Mouse (Mus musculus) adrenal gland, adult 18-20 months (tissue): ENCODE measurements at regions not wholly inside any gene's neighbourhood (a gene's known extent, or its start where the extent isn't known, plus 50 kb on each side); places are given as distances from the start of the nearest gene placed in this dataset.
A peak's percentile ranks its signal among the peaks of the same experiment; 100 is the strongest.

Experiments
- DNase-seq, 2 experiments: peaks; one replicate each; pipeline ENCODE4 v3.0.0; 2021 to 2022; ENCODE audit warnings: low spot score in 2 of 2

DNA sequence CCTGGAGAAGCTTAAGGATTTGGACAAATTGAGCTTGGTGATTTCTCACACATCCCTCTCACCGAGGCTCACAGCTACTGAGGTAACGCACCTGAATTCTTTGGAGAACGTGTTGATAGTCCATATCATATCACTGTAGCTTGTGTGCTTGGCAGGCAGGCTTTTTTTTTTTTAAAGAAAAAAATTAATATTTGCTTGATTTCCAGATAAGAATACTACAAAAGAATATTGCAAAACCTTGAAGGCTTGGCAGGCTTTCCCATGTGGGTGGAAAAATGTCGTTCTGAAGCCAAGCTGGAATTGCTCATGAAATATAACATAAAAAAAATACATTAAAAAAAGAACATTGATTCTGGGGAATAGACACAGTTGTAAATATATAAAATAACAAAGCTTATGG, 131.8 kb downstream of the Klf5 start:
- DNase-seq, result no peak

DNA sequence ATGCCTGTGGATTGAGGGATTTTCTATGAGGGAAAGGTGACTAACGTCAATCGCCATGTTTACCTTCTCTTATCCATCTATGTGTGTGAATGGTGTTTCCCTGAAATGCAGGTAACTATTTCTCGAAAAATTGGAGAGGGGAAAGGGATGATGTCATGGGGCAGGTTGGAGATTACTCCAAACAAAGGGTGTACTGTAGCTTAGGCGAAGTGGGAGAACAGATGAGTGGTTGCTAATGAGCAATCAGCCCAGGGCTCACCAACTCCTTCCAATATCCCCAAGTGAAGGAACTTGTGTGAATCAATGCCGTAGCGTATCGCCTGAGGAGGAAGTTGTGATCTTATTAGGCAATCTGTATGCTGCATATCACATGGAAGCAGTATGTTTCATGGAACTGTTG, 133.2 kb downstream of the Klf5 start:
- DNase-seq, result no peak

- DNase-seq, result no peak
Measured at GRCm38 (mm10) chr14:99434645-99435044, 136.2 kb downstream of the Klf5 start.

DNA sequence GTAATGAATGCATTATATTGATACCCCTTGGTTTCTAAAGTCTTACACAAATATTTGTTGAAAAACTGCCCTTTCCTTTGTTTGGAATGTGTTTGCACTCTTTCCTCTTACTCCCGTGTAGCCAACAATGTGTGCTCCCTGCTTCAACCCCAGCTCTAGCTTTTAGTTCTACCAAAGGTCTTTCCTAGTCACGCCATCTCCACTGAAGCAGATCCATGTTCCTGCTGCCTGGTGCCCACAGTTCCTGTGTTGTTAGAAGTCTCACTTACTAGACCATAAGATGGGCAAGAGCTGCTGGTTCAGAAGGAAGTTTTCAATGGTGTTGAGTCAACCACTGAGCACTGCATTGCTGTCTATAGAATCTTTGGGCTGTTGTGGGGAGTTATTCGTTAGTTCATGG, 137.0 kb downstream of the Klf5 start:
- no peak for DNase-seq

DNA sequence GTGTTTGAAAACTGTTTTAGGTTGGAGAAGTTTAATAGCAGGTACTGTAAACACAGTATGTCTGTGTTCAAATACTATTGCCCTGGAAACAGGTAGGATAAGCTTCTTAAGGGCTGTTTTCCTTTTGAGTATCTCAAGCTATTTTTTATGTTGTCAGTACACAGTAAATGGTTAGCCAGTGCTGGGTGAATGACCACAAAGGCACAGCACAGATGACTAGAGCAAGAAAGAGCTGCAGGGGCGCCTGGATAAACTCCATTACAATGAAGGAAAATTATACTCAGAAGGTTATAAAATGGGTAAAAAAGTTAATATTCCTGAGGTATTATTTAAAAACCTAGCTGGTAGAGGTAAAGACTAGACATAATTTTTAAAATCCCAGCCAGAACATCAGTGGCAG, 137.6 kb downstream of the Klf5 start:
- DNase-seq, result no peak

DNA sequence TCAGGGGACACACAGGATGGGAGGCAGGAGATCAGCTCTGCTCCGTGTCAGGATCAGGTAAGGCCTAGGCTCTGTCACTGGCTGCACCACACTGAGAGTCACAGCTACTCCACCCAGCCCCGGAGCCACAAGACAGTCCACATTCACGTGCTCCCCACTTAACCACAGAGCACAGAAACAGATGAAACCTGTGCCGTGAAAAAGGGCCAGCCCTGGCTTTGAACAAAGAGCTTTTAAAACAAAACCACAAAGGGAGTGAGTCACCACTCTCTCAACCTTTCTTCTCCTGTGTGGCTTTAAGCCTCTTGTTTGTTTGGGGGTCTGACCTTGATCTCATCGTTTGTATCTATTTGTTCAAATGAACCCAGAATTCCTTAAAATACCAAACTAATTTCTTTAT, 150.6 kb downstream of the Klf5 start:
- DNase-seq, result no peak

DNA sequence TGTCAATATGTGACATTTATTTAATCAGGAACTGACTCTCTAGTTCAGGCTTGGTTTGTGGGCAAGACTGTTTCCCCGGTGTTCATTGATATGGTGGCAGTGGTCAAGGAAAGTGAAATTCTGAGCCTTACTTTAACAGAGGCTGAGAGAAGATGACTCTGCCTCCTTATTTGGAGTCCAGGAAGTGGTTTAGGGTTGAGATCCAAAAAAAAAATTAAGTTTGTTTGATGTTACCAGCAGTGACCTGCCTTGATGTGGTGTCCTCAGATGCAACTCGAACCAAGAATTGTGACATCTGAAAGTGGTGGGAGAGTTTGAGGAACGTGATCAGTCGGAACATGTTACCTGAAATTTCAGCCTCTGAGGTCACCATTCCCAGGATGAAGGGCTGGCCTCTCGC, 151.4 kb downstream of the Klf5 start:
- DNase-seq, result no peak

GRCm38 (mm10) chr14:99451110-99451795, 152.8 kb downstream of the Klf5 start:
- peak in 1 of 2 experiments; percentile 26 for DNase-seq

- no peak for DNase-seq
Measured at GRCm38 (mm10) chr14:99453916-99454315, 155.4 kb downstream of the Klf5 start.

- no peak for DNase-seq
Measured at GRCm38 (mm10) chr14:99456555-99456954, 158.1 kb downstream of the Klf5 start.

DNA sequence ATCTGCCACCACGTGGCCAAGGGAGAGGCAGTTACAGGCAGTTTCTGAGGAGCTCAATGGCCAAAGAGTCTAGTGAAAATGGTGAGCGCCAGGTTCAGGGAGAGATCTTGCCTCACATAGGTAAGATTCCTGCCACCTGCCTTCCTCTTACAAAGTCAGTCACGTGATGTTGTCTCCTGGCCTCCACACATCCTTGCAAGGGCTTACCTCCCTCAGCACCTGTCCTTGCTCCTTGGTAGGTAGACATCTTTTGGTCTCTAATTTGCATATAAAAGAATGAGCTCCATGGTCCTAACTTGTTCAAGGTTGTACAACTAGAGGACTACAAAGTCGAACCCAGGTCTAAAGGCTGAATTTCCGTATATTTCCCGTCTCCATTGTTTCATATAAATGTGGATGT, 159.1 kb downstream of the Klf5 start:
- no peak for DNase-seq

DNA sequence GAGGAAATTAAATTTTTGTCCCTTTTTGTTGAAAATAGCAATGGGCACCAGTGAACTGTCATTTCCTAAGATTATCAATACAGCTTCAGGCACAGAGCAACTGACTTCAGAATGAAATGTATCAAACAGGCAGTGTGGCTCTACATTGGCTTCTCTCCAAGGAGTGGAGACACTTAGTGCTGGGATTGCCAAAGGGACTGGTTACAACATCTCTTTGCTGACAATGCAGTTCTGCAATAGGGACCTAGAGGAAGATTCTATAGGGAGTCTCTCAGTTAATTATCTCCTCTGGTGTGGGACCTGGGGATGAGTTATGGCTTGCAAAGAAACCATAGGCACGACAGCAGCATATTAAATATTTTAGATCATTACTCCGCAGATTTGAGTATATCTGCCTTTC, 173.6 kb downstream of the Klf5 start:
- no peak for DNase-seq

- no peak for DNase-seq
Measured at GRCm38 (mm10) chr14:99475271-99475670, 176.8 kb downstream of the Klf5 start.

DNA sequence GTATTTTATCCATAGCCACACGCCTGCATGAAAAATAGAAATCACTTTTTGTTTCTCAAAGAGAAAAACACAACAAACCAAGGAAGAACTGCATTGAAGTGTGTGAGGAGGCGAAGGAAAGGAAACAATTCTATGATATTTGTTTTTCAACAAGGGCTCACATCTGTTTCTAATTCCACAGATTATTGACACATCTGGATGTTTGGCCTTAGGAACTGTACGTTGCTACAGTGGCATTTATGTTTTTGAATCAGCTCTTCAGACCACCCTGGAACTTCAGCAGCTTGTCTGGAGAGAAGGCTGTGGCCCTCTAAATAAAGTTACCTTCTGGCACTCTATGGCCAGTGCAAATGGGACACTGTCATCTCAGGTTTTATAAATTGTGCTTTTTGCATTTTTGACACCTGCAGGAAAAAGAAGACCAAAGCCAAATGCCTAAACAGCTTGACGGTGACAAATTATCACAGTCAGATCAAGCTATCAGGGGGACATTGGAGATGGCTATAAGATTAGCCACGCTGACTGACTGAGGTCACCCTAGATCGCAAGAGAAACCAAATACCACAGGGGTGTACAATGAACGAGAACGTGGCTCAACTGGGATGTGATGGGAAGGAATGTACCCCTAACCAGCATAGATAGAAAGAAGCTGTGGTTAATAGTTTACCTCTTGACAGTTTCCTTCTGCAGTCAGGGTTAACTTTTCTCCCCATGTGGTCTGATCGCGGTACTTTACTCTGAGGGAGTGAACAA, 182.0 kb downstream of the Klf5 start:
- no peak for DNase-seq

- no peak for DNase-seq
Measured at GRCm38 (mm10) chr14:99487981-99488380, 189.5 kb downstream of the Klf5 start.

DNA sequence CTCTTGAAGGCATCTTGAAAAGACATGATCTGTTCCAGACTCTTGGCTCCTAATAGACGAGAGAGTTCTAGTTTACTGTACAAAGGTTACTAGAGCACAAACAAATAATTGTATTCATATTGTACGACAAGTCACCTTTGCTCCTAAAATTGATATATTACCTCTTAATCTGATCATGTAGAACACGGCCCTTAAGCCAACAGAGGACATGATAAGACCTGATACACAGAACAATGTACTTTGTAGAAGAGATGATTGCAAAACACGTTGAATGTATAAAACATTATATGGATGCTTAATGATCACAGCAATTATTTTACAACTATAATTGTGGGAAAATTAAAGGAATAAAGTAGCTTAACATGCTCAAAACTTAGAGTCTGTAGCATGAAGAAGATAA, 194.7 kb downstream of the Klf5 start:
- DNase-seq, result no peak

- DNase-seq, result no peak
Measured at GRCm38 (mm10) chr14:99493659-99494058, 195.2 kb downstream of the Klf5 start.

DNA sequence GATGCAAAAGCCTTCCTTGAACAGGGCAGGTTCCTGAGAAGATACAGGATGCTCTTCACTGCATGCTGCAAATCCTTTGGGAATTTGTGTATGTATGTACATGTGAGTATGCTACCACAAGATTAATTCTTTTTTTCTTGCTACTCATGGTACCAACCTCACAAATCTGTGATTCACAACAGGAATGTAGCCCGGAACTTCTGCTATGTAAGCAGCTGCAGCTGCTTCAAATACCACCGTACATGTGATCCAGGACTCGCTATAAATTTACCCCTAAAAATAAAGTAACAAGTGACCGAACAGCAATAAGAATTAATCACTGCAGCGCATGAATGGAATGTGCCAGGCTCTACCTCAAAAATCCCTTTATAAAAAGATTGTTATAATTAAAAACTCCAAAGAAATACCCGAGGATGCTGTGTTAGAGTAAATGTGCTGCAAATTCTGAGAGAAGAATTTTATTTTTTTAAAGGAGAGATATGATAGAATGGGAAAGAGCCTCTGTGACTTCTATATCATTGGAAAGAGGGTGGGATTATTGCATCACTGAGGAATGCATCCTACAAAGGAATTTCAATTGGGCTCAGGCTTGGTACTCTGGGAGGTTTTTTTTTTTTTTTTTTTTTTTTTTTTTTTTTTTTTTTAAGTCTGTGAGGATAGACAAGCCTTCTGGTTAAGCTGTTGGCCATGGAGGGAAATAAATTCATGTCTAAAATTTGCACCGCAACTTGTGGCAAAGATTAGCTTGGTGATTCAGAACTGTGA, 201.2 kb downstream of the Klf5 start:
- no peak for DNase-seq

GRCm38 (mm10) chr14:99504909-99505308, 206.4 kb downstream of the Klf5 start:
- no peak for DNase-seq

- DNase-seq, result no peak
Measured at GRCm38 (mm10) chr14:99509696-99510536, 211.4 kb downstream of the Klf5 start.

- no peak for DNase-seq
Measured at GRCm38 (mm10) chr14:99515474-99515873, 217.0 kb downstream of the Klf5 start.
